Mouse (Mus musculus) right cerebral cortex, adult 18-20 months (tissue): ENCODE measurements around the gene Olfr1113.
"Not testable (repeated sequence)": the region's sequence is repeated elsewhere in the genome, so short reads cannot be mapped to it uniquely, and the experiment has no call there.

Experiments used
- DNase-seq: peaks from one replicate; pipeline ENCODE4 v3.0.0; 2022; ENCODE audit warnings: mixed read lengths

The Olfr1113 gene

DNA sequence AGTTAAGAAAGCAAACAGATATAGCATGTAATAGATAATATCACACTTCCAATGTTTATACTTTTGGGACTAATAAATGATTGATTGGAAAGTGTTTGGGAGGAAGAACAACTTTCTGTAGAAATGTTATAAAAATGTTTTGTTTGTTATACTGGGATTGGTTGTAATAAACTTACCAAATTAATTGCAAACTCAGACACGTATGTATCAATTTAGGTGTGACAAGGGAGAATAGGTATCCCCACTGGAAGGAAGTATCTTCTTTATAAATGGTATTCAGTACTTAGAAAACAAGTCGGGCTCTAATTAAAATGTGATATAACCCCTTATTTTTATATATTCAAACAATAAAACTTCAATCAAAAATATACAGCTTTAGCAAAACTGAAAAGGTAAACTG is at the start of gene Olfr1113:
Gene Olfr1113, plus strand, starts transcription at position 301 of the 400 bp plus-strand sequence.
- DNase-seq, result no peak

DNA sequence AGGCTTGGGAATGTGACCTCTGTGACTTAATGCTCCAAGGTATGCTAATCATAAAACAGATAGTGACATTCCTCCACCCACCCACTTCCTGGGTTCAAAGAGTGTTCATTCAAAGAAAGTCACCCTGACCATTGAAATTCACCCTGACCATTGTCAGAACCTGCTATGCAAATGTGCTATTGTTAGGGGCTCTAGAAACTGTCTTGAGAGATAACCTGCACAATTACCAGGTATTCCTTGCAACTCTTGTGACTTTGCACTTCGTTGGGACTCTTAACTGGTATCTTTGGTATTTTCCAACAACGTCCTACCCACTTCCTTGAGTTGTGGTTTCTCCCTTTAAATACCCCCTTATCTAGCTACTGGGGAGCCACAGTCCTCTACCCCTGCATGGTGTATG is 41.0 kb upstream of the Olfr1113 start:
- DNase-seq, result not testable (repeated sequence)

DNA sequence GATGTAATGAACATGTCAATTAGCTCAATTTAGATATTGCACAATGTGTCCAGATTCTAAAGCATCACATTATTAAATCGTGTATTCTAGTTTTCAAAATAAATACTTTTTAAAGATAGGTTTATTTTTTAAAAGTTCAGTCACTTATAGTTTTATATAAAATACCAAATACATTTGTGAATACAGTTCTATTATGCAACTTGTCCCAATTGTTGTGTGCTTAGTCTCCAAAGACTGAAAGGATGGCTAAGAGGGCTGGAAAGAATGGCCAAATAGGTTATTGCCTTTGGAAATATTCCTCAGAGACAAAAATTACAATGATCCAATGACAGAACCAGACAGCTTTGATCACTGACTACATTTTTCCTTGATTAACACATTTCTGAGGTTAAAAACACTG is 21.3 kb upstream of the Olfr1113 start, which contains the start of gene Olfr1112:
Gene Olfr1112, plus strand, starts transcription at position 301 of the 400 bp plus-strand sequence.
- DNase-seq, result no peak

DNA sequence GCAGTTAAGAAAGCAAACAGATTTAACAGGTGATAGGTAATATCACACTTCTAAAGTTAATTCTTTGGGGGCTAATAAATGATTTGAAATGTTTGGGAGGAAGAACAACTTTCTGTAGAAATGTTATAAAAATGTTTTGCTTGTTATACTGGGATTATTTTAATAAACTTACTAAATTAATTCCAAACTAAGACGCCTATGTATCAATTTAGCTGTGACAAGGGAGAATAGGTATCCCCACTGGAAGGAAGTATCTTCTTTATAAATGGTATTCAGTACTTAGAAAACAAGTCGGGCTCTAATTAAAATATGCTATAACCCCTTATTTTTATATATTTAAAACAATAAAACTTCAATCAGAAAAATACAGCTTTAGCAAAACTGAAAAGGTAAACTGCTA is 38.9 kb downstream of the Olfr1113 start, which contains the start of gene Olfr1115:
Gene Olfr1115, plus strand, starts transcription at position 301 of the 400 bp plus-strand sequence.
- no peak for DNase-seq
